Mouse (Mus musculus) heart, adult 18-20 months (tissue): ENCODE data around the gene Mtmr11. TPM values are rescaled to one million over a fixed set of nuclear protein-coding genes. Genes with fewer than 3 reads are reported as not detected.

Experiments
- DNase-seq, 2 experiments: peaks; one replicate each; pipeline ENCODE4 v3.0.0; 2021 to 2022; ENCODE audit warnings: mixed read lengths in 1 of 2
- long read RNA-seq, 2 experiments: library from polyadenylated mRNA; stranded (forward); transcript quantifications; one replicate each; pipeline ENCODE4 v2.0.0; 2021
- total RNA-seq, 2 experiments: library from RNA; stranded (reverse); gene quantifications; 2 replicates each; pipeline ENCODE4 v1.2.3; 2021

Mtmr11 gene
- 1 to 10 TPM; 1.7 to 3.4 TPM for total RNA-seq
- long read RNA-seq, experiment 1, partial matches to known transcripts, result 1 of 2 reads
- long read RNA-seq, experiment 1, other reads (novel, unspliced or antisense), result 0 of 2 reads
- long read RNA-seq, experiment 2, result 0 reads

DNA sequence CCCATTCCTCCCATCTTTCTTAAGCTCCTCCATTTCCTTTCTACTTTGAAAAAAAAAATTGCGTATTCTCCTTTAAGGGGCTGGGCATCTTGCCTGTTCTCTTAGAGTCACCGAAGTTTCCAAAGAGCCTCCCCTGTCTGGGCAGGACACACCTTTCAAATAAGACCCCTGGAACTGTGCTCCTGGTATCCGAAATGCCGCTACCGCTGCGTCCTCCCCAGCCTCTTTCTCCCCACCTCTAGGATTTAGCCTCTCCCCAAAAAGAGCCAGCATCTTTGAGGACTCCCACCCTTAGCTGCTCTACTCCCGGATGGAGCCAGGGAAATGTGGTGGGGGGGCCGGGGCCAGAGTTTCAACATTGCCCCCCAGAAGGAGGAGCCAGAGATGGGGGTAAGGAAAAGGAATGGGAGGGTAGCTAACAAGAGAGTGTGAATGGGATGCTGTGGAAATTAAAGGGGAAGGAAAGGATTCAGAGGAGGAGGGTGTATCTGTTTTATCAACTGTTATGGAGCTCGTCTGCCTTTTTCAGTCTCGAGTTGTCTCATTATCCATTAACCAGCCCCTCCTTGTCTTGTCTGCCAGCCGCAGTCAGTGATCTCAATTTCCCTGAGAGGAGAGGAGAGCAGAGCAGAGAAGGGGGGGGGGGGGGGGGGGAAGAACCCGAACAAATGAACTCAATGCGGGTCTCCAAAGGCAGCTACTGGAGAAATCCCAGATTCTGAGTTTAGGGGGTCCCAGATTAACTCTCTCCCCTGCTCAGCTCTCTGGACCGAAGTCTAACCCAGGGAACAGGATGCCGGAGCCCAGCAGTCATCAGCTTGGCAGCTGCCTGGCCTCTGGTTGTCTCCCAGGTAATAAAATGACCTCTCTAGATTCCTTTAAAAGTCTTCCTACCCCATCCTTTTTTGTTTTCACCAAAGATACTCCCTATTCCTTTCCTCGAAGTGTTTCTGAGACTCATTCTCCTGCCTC, at the start of gene Mtmr11:
Mtmr11 (plus strand) TSS at position 136 of the 972 bp plus-strand sequence.
- DNase-seq, result peak; percentile 55 to 65

GRCm38 (mm10) chr3:96113251-96113650, 48.6 kb upstream of the Mtmr11 start:
- peak in 1 of 2 experiments; percentile 22 for DNase-seq

DNA sequence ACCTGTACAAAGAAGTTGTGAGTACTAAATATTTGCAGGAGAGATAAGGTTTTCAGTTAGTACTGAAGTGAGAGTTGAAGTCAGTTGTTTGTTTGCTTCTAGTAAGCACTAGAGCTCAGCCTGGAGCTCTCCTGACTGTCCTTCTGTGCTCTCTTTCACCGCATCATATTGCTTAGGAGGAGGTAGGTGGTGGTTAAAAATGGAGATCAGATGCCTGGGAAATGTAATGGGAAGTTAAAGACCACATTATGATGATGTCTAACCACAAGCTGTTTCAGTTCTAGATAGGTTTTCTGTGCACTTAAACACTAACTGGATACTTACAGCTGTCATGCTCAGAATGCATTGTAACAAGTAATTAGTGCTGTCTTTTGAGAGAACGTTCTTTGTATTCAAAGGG, 43.7 kb upstream of the Mtmr11 start:
- no peak for DNase-seq

- no peak for DNase-seq
Measured at GRCm38 (mm10) chr3:96118702-96119101, 43.1 kb upstream of the Mtmr11 start.

DNA sequence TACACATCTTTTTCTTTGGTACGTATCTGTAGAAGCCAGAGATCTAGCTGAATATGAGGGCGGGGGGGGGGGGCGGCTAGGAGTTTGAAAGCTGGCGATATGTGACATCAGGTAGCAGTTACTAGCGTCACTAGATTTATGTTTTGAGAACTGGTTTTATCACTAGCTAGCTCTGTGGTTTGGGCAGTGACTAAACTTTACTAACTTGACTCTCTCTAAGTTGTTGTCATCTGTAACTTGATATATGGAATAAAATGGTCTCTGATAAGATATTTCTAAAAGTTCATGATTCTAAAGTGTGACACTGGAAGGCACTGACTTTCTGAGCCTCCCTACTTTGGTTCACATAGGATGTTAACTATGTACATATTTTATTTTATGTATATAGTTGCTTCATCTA, 37.6 kb upstream of the Mtmr11 start:
- DNase-seq, result no peak

GRCm38 (mm10) chr3:96128128-96128527, 33.7 kb upstream of the Mtmr11 start:
- DNase-seq, result peak in 1 of 2 experiments; percentile 25

DNA sequence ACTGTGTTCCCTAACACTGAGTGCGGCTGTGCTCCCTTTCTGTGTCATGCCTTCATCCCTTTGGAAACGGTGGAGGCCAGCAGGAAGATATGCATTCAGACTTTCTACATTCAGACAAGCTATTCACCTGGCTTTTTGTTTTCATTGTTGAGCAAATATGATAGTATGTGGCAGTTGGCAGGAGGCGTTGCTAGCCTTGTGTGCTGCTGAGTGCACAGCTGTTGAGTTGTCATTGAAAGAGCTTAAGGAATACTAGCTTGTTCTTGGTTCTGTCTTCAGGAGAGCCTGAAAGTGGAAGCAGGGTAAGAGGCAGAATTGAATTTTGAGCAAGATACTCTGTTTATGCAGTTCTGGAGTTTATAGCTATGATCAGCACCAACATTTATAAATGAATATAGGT, 29.3 kb upstream of the Mtmr11 start:
- no peak for DNase-seq

- DNase-seq, result no peak
Measured at GRCm38 (mm10) chr3:96133327-96133905, 28.4 kb upstream of the Mtmr11 start.

- DNase-seq, result peak; percentile 15 to 37
Measured at GRCm38 (mm10) chr3:96135011-96135410, 26.8 kb upstream of the Mtmr11 start.

DNA sequence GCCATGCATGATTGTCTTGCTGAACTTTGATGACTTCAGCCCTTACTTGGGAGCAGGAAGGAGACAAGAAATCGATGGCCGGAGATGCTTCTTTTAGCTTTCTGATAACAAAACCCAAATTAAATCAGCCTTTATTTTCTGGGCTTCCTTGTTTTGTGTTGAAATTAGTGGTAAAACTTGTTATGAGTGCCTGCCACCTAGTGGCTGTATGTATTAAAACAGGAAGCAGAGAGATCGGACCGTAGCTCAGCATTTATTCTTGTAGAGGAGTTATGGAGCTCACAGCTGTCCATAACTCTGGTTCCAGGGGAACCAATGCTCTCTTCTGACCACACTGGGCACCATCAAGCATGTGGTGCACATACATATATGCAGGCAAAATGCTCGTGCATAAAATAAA, 13.9 kb upstream of the Mtmr11 start:
- DNase-seq, result peak; percentile 75 to 77

DNA sequence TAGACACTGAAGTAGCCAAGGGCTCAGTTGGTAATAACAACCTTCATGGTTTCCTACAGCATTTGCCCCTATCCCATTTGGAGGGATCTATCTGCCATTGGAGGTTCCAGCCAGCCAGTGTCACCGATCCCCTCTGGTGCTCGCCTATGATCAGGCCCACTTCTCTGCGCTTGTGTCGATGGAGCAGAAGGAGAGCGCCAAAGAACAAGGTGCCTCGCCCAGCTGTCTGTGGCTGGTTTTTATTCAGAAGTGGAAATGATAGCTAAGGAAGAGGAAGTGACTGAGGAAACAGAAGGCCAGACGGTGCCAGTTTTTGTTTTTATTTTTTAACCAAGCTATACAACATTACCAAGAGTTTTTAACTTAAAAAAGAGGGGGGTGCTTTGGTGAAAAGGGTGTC, 10.0 kb upstream of the Mtmr11 start:
- DNase-seq, result no peak

GRCm38 (mm10) chr3:96152611-96153010, 9.2 kb upstream of the Mtmr11 start:
- DNase-seq, result no peak

- no peak for DNase-seq
Measured at GRCm38 (mm10) chr3:96155501-96155900, 6.3 kb upstream of the Mtmr11 start.

DNA sequence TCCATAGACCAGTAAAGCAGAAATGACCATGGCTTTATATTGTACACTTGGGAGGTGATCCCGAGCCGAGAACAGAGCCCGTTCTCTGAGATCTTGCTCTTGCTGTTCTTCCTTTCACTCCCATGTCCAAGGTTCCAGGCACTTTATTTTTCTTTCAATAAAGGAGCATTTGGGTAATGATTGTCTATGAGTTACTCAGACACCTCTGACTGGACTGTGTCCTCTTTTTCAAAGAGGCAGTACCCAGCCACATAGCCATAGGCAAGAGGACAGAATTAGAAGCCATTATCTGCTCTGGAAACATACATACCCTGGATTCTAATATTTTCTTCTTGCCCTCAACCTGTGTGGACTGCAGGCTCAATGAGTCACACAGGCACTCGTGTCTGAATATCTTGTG, 2.0 kb upstream of the Mtmr11 start:
- no peak for DNase-seq

- peak; percentile 78 to 86 for DNase-seq
Measured at GRCm38 (mm10) chr3:96160222-96160802, 1.5 kb upstream of the Mtmr11 start.

DNA sequence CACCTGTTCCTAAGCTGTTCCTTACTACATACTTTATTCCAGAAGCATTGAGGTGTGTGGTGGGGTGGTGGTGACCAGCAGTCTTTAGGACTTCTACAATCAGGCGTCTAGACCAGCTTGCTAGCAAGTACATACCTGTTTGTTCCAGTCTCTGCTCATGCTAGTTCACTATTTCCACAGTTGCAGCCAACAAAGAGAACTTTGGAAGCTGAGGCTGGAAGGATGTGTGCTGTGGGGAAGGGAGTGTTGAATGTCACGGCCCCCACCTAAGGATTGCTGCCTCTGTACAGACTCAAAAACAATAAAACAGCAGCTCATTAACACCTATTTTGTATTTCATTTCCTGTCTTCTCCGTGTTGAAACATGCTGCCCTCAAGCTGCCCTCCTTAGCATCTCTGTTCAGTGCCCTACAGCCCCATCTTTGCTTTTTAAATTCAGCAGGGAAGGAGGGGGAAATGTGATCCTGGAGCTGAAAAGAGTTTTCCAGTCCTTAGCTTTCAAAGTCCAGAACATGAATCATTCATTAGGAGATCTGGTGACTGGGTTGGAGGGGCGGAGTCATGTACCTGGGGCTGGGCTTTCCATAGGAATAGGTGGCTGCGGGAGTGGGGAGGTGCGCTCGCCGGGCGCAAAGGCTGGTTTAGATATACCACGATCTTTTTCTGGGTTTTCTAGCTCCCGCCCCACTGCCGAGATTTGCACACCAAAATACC, 844 bp upstream of the Mtmr11 start:
- DNase-seq, result peak; percentile 62 to 71

GRCm38 (mm10) chr3:96163040-96163439, 1.2 kb downstream of the Mtmr11 start:
- no peak for DNase-seq

GRCm38 (mm10) chr3:96168466-96169158, 6.8 kb downstream of the Mtmr11 start:
- DNase-seq, result peak in 1 of 2 experiments; percentile 30

DNA sequence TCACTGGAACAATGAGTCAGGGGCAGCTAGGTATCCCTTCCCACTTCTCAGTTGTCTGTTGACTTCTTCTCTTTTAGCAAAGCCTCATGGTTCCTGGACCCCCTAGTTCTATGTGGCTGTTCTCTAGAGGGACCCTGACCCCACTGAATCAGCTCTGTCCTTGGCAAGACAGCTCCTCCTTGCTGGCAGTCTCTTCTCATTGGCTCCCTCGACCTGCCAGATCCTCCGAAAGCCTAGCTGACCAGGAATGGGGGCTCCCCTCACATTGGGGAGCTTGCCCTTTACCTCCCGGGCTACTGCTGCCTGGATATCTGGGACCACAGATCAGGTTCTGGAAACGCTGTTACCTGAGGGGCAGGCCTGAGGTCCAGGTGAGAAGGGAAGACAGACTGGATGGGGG, 8.5 kb downstream of the Mtmr11 start:
- DNase-seq, result no peak

GRCm38 (mm10) chr3:96170976-96171545, 9.3 kb downstream of the Mtmr11 start:
- DNase-seq, result no peak

DNA sequence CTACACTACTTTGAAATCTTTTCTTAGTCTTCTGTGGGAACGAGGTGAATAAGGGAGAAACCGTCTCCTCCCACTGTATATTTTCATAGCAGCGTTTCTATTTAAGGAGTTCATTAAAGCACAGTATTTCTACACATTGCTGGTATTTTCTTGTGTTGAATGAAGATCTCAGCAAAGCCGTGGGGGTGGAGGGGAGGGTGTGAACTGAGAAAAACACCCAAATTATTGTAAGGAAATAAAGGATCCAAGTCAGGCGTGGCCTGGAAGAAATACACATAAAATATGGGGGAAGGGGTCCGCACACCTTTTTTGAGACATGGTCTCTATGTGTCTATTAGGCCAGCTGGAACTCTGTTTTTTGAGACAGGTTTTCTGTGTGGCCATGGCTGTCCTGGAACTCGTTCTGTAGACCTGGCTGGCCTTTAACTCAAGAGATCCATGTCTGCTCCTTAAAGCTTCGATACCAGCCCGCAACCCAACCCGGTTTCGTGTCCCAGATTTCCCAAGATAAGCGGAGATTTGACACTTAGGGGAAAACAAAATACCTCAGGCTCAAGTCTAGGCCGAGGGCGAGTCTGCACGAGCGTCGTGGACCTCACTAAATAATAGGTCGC, 9.9 kb downstream of the Mtmr11 start:
- no peak for DNase-seq
